Mouse (Mus musculus) bone marrow, adult 2 months (tissue): ENCODE measurements around the gene Hist1h3h.

Source experiments
- CTCF ChIP-seq: fragments of 200-500 bp; IDR thresholded peaks from 2 replicates; pipeline ENCODE4 v1.5.1; 2011; ENCODE audit warnings: low read length, control low read depth; ENCODE audit not compliant: control insufficient read depth, insufficient read depth
- POLR2A ChIP-seq: fragments of 200-500 bp; IDR thresholded peaks from 2 replicates; pipeline ENCODE4 v1.6.1; 2011; ENCODE audit warnings: low read depth, mild to moderate bottlenecking, control low read depth, low read length, borderline replicate concordance; ENCODE audit not compliant: control insufficient read depth

- TF ChIP-seq CTCF (no peak), POLR2A (no peak)
Observed at GRCm38 (mm10) chr13:21752356-21752755, 34.9 kb downstream of the Hist1h3h start.
